Mouse (Mus musculus): Measurements from ENCODE around the gene Rnf224. TPM values are rescaled to one million over a fixed set of nuclear protein-coding genes. Genes with fewer than 3 reads are reported as not detected.

Rnf224 gene
- polyA plus RNA-seq (2012; rRNA removed): not detected in 2 replicates

DNA sequence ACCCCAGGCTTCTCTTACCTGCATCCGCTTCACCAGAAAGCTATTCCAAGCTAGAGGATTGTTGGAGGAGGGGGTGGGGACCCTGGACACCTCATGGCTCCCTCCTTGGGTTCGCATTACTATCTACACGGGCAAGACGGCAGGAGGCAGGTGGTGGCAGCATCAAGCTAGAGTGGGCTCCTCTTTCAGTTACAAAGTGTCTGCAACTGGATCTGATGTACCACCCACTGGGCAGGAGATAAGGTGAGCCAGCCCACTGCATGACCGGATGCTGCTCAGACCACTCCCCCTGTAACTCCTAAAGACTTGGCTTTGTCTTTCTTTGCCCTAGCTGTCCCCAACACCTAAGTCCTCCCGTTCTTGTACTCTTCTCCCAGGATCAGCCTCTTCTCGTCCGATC, at the start of gene Rnf224:
TSS of gene Rnf224 (minus strand) at position 174 of the 400 bp plus-strand sequence.
- TF ChIP-seq CTCF (IDR thresholded peaks at IDR 0.05; ENCODE audit: borderline replicate concordance, extremely low read depth, insufficient read depth, insufficient read length) (no peak), POLR2A (IDR thresholded peaks at IDR 0.05; ENCODE audit: borderline replicate concordance, extremely low read depth, insufficient read depth, insufficient read length, poor library complexity, severe bottlenecking) (no peak)
- DNase-seq (ENCODE audit: low read depth): no peak

DNA sequence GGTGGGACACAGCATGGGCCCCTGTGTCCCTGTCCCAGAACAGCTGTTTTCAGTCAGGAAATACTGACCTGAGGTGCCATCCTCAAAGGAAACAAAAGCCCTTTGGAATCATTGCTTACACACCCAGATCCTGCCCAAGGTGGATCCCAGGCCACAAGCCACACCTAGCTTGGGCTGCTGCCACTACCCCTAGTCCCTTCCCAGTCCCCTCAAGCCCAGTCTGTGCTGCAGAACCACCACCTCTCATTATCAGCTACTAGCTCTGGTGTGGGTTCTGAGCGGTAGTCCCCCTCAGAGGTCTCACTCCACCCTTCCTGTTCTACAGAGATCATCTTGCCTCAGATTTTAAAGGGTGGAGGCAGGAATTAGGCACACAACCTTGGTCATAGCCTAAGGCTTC, 49.7 kb upstream of the Rnf224 start:
- TF ChIP-seq CTCF (IDR thresholded peaks at IDR 0.05; ENCODE audit: borderline replicate concordance, extremely low read depth, insufficient read depth, insufficient read length) (no peak), POLR2A (IDR thresholded peaks at IDR 0.05; ENCODE audit: borderline replicate concordance, extremely low read depth, insufficient read depth, insufficient read length, poor library complexity, severe bottlenecking) (no peak)
- no peak for DNase-seq (ENCODE audit: low read depth)

DNA sequence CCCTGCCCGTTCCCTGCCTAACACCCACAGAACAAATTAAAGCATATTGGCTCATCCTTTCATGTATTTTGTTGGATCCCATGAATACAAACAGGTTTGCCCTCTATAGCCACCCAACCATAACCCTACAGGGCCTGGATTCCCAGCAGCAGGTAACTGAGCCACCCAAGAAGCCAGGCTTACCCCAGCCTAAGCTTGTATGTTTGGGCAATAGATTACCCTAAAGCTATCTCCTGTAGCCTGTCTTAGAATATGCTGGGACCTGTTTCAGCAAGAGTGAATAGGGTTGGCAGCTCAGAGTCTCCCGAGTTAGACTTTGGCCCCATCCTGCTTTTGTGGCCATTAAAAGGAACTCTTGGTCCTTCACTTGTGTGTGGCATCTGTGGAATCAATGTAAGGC, 49.0 kb upstream of the Rnf224 start:
- no peak for DNase-seq (ENCODE audit: low read depth)
- no peak for TF ChIP-seq POLR2A (IDR thresholded peaks at IDR 0.05; ENCODE audit: borderline replicate concordance, extremely low read depth, insufficient read depth, insufficient read length, poor library complexity, severe bottlenecking)
- no peak for TF ChIP-seq CTCF (IDR thresholded peaks at IDR 0.05; ENCODE audit: borderline replicate concordance, extremely low read depth, insufficient read depth, insufficient read length)

DNA sequence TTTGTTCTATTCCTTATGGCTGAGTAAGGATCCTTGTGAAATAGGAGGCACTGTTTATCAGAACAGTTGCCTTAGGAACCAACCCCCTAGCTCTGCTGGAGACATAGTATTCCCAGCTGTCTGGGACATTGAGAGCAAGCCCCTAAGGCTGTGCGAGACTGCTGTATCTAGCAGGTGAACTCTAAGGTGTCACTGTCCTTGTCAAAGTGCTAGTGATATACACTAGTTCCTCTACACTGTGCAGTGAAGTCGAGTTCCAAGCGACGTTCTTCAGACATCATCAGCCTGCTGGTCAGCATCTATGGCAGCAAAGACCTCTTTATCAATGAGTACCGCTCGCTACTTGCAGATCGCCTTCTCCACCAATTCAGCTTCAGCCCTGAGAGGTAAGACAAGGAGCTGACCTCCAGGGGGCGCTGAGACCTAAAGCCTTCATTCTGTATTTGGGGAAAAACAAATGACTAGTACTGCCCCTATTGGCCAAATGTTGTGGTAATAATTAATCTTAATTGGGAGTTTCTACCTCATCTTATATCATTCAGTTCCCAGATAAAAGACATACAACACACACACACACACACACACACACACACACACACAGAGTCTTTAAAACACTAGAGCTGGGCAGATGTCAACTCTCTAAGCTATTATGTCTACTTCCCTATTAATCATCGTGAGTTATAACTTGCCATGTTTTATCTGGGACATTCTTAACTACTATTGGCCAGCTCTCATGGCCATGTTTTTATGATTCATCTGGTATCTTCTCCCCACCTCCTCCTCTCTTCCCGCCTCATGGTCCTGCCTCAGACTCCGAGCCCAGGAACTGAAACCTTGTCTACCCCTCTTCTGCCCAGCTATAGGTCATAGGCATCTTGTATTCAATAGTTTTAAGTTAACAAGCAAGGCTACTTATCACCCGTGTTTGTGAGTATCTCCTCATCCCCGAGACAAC, 42.6 kb upstream of the Rnf224 start:
- TF ChIP-seq CTCF (IDR thresholded peaks at IDR 0.05; ENCODE audit: borderline replicate concordance, extremely low read depth, insufficient read depth, insufficient read length) (peak; percentile 78; the same call in 1 of the 2 replicates), POLR2A (IDR thresholded peaks at IDR 0.05; ENCODE audit: borderline replicate concordance, extremely low read depth, insufficient read depth, insufficient read length, poor library complexity, severe bottlenecking) (no peak)
- DNase-seq (ENCODE audit: low read depth): peak; percentile 88

DNA sequence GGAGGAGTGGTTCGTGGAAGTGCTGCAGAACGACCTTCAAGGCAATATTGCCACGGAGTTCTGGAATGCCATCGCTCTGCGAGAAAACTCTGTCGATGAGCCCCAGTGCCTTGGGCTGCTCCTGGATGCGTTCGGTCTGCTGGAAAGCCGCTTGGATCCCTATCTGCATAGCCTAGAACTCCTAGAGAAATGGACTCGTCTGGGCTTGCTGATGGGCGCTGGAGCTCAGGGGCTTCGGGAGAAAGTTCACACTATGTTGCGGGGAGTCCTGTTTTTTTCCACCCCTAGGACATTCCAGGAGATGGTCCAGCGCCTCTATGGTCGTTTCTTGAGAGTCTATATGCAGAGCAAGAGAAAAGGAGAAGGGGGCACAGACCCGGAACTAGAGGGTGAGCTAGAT, 36.4 kb upstream of the Rnf224 start:
- TF ChIP-seq POLR2A (IDR thresholded peaks at IDR 0.05; ENCODE audit: borderline replicate concordance, extremely low read depth, insufficient read depth, insufficient read length, poor library complexity, severe bottlenecking) (no peak), CTCF (IDR thresholded peaks at IDR 0.05; ENCODE audit: borderline replicate concordance, extremely low read depth, insufficient read depth, insufficient read length) (no peak)
- no peak for DNase-seq (ENCODE audit: low read depth)

DNA sequence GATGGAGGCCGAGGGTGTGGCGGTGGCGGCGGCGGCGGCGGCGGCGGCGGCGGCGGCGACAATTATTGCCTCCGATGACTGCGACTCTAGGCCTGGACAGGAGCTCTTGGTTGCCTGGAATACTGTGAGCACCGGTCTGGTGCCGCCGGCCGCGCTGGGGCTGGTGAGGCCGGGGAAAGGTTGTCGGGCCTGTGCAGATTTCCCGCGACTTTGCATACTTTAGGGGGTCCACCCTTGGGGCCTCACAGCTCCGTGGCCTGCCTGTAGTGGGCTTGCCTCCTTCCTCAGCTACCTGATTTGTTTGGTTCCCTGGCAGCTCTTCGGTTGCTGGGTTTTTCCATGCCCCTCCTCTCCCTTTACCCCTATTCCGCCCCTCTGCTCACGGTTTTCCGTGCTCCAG, 35.9 kb upstream of the Rnf224 start:
- TF ChIP-seq POLR2A (IDR thresholded peaks at IDR 0.05; ENCODE audit: borderline replicate concordance, extremely low read depth, insufficient read depth, insufficient read length, poor library complexity, severe bottlenecking) (no peak), CTCF (IDR thresholded peaks at IDR 0.05; ENCODE audit: borderline replicate concordance, extremely low read depth, insufficient read depth, insufficient read length) (no peak)
- DNase-seq (ENCODE audit: low read depth): no peak

DNA sequence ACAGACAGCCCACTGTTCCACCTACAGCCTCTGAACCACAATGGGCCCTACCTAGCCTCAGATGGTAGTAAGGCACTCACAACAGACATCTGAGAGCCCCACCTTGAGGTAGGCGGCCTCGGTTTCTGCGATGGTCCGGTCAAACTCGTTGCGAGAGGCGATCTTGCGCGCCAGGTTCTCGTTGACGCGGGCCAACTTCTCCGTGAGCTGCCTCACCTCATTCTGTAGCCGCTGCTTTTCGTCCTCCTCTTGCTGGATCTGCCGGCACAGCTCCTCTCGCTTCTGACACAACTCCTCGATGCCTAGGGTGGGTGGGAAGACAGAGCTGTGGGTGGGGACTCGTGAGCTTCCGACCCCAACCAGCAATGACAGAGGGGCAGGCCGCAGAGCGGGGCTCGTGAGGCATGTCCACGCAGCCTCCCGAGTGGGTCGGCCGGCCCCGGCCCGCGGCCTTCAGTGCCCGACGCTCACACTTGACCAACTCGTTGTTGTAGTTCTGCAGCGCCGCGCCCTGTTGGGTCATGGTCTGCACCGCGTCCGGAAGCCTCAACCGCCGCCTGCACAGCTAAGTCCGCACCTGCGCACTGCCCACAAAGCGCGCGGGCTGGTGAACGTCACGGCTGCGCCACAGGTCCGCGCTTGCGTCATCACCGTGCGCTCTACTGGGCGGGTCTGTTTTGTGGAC, 35.4 kb upstream of the Rnf224 start, which contains the start of the genes Ssna1 and Anapc2:
TSS of gene Ssna1 (minus strand) at position 612 of the 685 bp plus-strand sequence.
TSS of gene Anapc2 (plus strand) at position 652 of the 685 bp plus-strand sequence.
- DNase-seq (ENCODE audit: low read depth): peak; percentile 99
- peak; percentile 74; the same call in 1 of the 2 replicates for TF ChIP-seq POLR2A (IDR thresholded peaks at IDR 0.05; ENCODE audit: borderline replicate concordance, extremely low read depth, insufficient read depth, insufficient read length, poor library complexity, severe bottlenecking)
- peak; percentile 11; the same call in 1 of the 2 replicates for TF ChIP-seq CTCF (IDR thresholded peaks at IDR 0.05; ENCODE audit: borderline replicate concordance, extremely low read depth, insufficient read depth, insufficient read length)

DNA sequence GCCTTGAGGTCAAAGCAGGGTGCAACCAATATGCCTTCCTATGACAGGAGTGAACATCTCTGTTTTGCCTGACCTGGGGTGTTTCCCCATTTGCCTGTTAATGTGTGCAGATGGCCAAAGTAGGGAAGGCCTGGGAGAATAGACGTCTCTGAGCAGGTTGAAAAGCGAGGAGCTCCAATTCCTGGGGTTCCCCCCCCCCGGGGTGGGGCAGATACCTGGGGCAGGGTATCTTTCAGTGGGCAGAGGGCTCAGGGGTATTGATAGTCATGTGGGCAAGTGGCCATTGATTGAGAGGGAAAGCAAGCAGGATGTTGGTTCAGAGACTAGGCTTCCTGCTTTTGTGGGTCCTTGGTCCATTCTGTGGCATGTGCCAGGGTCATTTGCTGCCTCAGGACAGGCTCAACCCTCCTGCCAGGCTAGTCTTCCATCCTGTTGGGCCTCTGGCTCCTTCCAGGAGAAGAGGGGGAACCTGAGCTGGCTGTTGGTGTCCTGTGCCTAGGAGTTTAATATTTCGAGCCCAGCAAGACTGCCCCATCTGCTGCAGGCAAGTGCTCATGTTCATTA, 31.2 kb upstream of the Rnf224 start:
- DNase-seq (ENCODE audit: low read depth): no peak
- TF ChIP-seq CTCF (IDR thresholded peaks at IDR 0.05; ENCODE audit: borderline replicate concordance, extremely low read depth, insufficient read depth, insufficient read length) (no peak), POLR2A (IDR thresholded peaks at IDR 0.05; ENCODE audit: borderline replicate concordance, extremely low read depth, insufficient read depth, insufficient read length, poor library complexity, severe bottlenecking) (no peak)

DNA sequence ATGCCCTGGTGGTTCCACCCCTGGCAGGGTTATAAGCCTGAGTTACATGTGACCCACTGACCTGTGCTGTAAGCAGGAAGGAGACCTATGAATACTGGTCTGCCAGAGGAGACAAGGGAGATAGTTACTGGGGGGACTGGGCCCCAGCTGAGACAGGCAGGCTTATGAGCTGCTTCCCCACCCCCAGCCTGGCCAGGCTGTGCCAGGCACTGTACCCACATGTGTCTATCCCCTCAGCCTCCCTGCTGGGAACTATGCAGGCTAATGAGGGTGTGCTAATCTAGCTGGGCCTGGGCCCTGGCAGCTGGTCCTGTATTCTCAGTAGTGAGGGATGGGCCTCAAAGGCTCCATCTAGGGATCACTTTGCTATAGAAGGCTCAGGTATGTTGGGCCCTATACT, 30.7 kb upstream of the Rnf224 start:
- DNase-seq (ENCODE audit: low read depth): peak; percentile 61
- TF ChIP-seq CTCF (IDR thresholded peaks at IDR 0.05; ENCODE audit: borderline replicate concordance, extremely low read depth, insufficient read depth, insufficient read length) (no peak), POLR2A (IDR thresholded peaks at IDR 0.05; ENCODE audit: borderline replicate concordance, extremely low read depth, insufficient read depth, insufficient read length, poor library complexity, severe bottlenecking) (no peak)

DNA sequence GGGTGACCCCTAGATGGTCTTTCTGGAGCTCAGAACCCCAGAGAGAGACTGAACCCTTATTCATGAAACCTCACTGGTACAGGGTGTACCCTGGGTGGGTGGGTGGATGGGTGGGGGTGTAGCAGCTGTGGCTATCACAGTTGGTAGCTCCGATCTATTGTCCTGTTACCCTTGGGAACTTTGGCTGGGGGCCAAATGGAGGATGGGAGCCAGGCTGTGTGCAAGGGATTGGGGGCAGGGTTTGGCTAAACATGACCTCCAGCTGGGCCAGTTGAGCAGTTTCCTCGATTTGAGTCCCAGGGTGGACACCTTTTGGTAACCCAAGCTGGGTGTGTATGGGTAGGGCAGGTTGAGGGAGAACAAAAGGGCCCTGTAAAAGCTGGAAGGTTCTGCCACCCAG, 30.1 kb upstream of the Rnf224 start:
- no peak for TF ChIP-seq POLR2A (IDR thresholded peaks at IDR 0.05; ENCODE audit: borderline replicate concordance, extremely low read depth, insufficient read depth, insufficient read length, poor library complexity, severe bottlenecking)
- TF ChIP-seq CTCF (IDR thresholded peaks at IDR 0.05; ENCODE audit: borderline replicate concordance, extremely low read depth, insufficient read depth, insufficient read length): no peak
- peak; percentile 29 for DNase-seq (ENCODE audit: low read depth)

Data from brain, embryonic 14.5 days (tissue).